Mouse (Mus musculus): ENCODE data around the gene Sypl. TPM values are rescaled to one million over a fixed set of nuclear protein-coding genes. Genes with fewer than 3 reads are reported as not detected.
"Not testable (repeated sequence)": the region's sequence is repeated elsewhere in the genome, so short reads cannot be mapped to it uniquely, and the experiment has no call there.

Sypl gene
- polyA plus RNA-seq, 1 experiment from 2014 or later = 79.6 TPM

- Histone ChIP-seq H3K4me2 (replicated peaks) (no peak overlapping the region; the same call in 1 of the 2 replicates), H3K4me1 (no peaks in the 10 kb centered on the region; the same call in 1 of the 2 replicates), H3K27me3 (no peaks in the 10 kb centered on the region), H3K9me3 (peaks cover 4% of the 10 kb centered on the region; the same call in 1 of the 2 replicates), H3K36me3 (no peaks in the 10 kb centered on the region), H3K9ac (no peak overlapping the region), H3K4me3 (no peak overlapping the region), H3K27ac (no peak overlapping the region)
- WGBS = 56% methylated on average over 12 of the region's 12 CpGs
- peak; percentile 79 for ATAC-seq (ENCODE audit: low FRiP score, low read depth)
Measured at GRCm38 (mm10) chr12:32989731-32990130, 36.0 kb downstream of the Sypl start.

- Histone ChIP-seq H3K9ac (no peak overlapping the region), H3K27ac (no peak overlapping the region), H3K4me1 (peaks cover 5% of the 10 kb centered on the region; the same call in 1 of the 2 replicates), H3K4me2 (replicated peaks) (no peak overlapping the region), H3K36me3 (no peaks in the 10 kb centered on the region), H3K27me3 (no peaks in the 10 kb centered on the region), H3K9me3 (no peaks in the 10 kb centered on the region), H3K4me3 (no peak overlapping the region)
- WGBS = 68% methylated on average over 5 of the region's 5 CpGs
- no peak for ATAC-seq (ENCODE audit: low FRiP score, low read depth)
Measured at GRCm38 (mm10) chr12:32994081-32994480, 40.4 kb downstream of the Sypl start.

GRCm38 (mm10) chr12:32995081-32995834, 41.6 kb downstream of the Sypl start:
- no peaks in the 10 kb centered on the region for H3K9me3 ChIP-seq
- no peak overlapping the region for H3K4me3 ChIP-seq
- H3K27me3 ChIP-seq = no peaks in the 10 kb centered on the region
- H3K27ac ChIP-seq = no peak overlapping the region
- H3K4me1 ChIP-seq = 0 out of 2 replicates have a peak, but pooled peaks cover 5% of the 10 kb centered on the region
- no peaks in the 10 kb centered on the region for H3K36me3 ChIP-seq
- no peak for ATAC-seq (ENCODE audit: low FRiP score, low read depth)
- H3K4me2 ChIP-seq (replicated peaks) = no peak overlapping the region
- WGBS = 73% methylated on average over 4 of the region's 4 CpGs
- no peak overlapping the region for H3K9ac ChIP-seq

- H3K27me3 ChIP-seq = no peaks in the 10 kb centered on the region
- ATAC-seq (ENCODE audit: low FRiP score, low read depth) = no peak
Measured at GRCm38 (mm10) chr12:32998766-32999165, 45.1 kb downstream of the Sypl start.

GRCm38 (mm10) chr12:32999778-33000177, 46.1 kb downstream of the Sypl start:
- H3K4me1 ChIP-seq; H3K9ac ChIP-seq; H3K36me3 ChIP-seq; H3K27me3 ChIP-seq; H3K9me3 ChIP-seq; ATAC-seq (ENCODE audit: low FRiP score, low read depth); H3K4me3 ChIP-seq; H3K4me2 ChIP-seq (replicated peaks); H3K27ac ChIP-seq: not testable (repeated sequence)
- WGBS = 17% methylated on average over 3 of the region's 3 CpGs

More at GRCm38 (mm10) chr12:32998766-32999165, 45.1 kb downstream of the Sypl start:
- H3K27ac ChIP-seq = no peak overlapping the region
- H3K4me3 ChIP-seq = no peak overlapping the region
- H3K9ac ChIP-seq = no peak overlapping the region
- H3K36me3 ChIP-seq = no peaks in the 10 kb centered on the region
- H3K4me1 ChIP-seq = 0 out of 2 replicates have a peak, but pooled peaks cover 5% of the 10 kb centered on the region
- H3K9me3 ChIP-seq = no peaks in the 10 kb centered on the region
- H3K4me2 ChIP-seq (replicated peaks) = no peak overlapping the region
- 62% methylated on average over 4 of the region's 5 CpGs for WGBS

- no peak overlapping the region for H3K4me2 ChIP-seq (replicated peaks)
- H3K4me1 ChIP-seq = no peaks in the 10 kb centered on the region
- H3K4me3 ChIP-seq = no peak overlapping the region
- 74% methylated on average over 4 of the region's 4 CpGs for WGBS
- no peaks in the 10 kb centered on the region for H3K27me3 ChIP-seq
- H3K9me3 ChIP-seq = no peaks in the 10 kb centered on the region
- no peaks in the 10 kb centered on the region for H3K36me3 ChIP-seq
- H3K9ac ChIP-seq = no peak overlapping the region
- no peak for ATAC-seq (ENCODE audit: low FRiP score, low read depth)
- H3K27ac ChIP-seq = no peak overlapping the region
Measured at GRCm38 (mm10) chr12:33000402-33000801, 46.7 kb downstream of the Sypl start.

- peak; percentile 64 for ATAC-seq (ENCODE audit: low FRiP score, low read depth)
- Histone ChIP-seq H3K4me3 (no peak overlapping the region), H3K9ac (no peak overlapping the region), H3K9me3 (no peaks in the 10 kb centered on the region), H3K27ac (no peak overlapping the region), H3K4me2 (replicated peaks) (no peak overlapping the region), H3K36me3 (no peaks in the 10 kb centered on the region), H3K4me1 (peaks cover 5% of the 10 kb centered on the region), H3K27me3 (no peaks in the 10 kb centered on the region)
- 74% methylated on average over 8 of the region's 8 CpGs for WGBS
Measured at GRCm38 (mm10) chr12:33003339-33003965, 49.8 kb downstream of the Sypl start.

- Histone ChIP-seq H3K36me3 (no peaks in the 10 kb centered on the region), H3K9me3 (no peaks in the 10 kb centered on the region), H3K4me3 (no peak overlapping the region), H3K27me3 (no peaks in the 10 kb centered on the region), H3K4me2 (replicated peaks) (no peak overlapping the region), H3K27ac (no peak overlapping the region), H3K4me1 (peaks cover 16% of the 10 kb centered on the region), H3K9ac (no peak overlapping the region)
- WGBS = 84% methylated on average over 5 of the region's 5 CpGs
- no peak for ATAC-seq (ENCODE audit: low FRiP score, low read depth)
Measured at GRCm38 (mm10) chr12:33005858-33006257, 52.2 kb downstream of the Sypl start.

DNA sequence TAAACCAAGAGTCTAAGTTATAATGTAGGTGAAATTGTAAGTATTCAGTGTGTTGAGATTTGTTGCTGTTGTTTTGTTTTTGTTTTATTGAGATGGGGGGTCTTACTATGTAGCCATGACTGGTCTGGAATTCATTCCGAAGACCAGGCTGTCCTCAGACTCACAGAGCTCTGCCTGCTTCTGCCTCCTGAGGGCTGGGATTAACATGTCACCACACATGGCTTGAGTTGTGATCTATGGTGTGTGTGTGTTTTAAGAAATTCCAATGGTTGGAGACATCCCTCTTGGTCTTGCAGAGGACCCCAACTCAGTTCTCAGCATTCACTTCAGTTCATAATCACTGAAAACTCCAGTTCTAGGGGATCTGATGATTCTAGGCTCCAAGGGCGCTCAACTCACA, 53.5 kb downstream of the Sypl start:
- no peak overlapping the region for H3K9ac ChIP-seq
- ATAC-seq (ENCODE audit: low FRiP score, low read depth) = no peak
- H3K27me3 ChIP-seq = no peaks in the 10 kb centered on the region
- H3K9me3 ChIP-seq = no peaks in the 10 kb centered on the region
- no peak overlapping the region for H3K4me2 ChIP-seq (replicated peaks)
- 91% methylated on average over 2 of the region's 2 CpGs for WGBS
- no peak overlapping the region for H3K4me3 ChIP-seq
- H3K27ac ChIP-seq = no peak overlapping the region
- no peaks in the 10 kb centered on the region for H3K36me3 ChIP-seq
- peaks cover 16% of the 10 kb centered on the region for H3K4me1 ChIP-seq

DNA sequence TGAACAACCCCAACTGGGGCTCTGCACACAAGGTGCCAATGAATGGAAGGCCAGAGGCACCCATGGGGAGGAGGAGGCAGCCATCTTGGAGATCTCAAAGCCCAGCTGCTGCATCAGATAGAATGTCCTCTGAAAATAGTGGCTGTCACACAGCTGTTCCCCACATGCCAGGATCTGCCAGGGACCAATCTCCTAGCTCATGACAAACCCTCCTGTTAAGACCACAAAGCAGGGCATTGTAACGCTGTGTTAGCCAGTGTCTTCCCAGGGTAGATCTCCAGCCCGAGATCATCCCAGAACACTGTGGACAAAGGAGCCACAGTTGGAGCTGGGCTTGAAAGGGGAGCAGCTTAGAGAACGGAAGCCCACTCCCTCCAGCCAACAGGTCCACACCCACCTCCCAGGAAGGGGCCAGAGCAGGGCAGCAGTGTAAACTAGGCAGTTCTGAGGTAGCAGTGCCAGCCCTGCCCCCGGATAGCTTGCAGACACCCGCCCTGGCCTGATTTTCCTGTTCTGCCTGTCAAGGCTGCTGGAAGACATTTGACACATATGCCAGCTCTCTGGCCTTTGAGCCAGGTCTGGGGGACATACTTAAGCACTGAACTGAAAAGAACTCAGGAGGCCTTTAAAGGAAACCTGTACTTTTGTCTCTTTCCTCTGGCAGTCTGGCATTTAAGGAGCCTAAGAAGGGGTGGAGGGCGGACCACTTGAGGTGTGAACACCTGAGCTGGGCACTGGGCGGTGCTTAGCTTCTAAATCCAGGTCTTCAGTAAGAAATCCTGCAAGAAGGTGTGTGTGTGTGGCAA, 54.8 kb downstream of the Sypl start:
- ATAC-seq (ENCODE audit: low FRiP score, low read depth) = peak; percentile 50
- Histone ChIP-seq H3K27ac (peak overlapping the region; percentile 33; the same call in 1 of the 2 replicates), H3K4me1 (peaks cover 16% of the 10 kb centered on the region), H3K9me3 (no peaks in the 10 kb centered on the region), H3K27me3 (no peaks in the 10 kb centered on the region), H3K36me3 (no peaks in the 10 kb centered on the region), H3K4me2 (replicated peaks) (no peak overlapping the region), H3K4me3 (no peak overlapping the region), H3K9ac (no peak overlapping the region)
- 54% methylated on average over 7 of the region's 7 CpGs for WGBS

DNA sequence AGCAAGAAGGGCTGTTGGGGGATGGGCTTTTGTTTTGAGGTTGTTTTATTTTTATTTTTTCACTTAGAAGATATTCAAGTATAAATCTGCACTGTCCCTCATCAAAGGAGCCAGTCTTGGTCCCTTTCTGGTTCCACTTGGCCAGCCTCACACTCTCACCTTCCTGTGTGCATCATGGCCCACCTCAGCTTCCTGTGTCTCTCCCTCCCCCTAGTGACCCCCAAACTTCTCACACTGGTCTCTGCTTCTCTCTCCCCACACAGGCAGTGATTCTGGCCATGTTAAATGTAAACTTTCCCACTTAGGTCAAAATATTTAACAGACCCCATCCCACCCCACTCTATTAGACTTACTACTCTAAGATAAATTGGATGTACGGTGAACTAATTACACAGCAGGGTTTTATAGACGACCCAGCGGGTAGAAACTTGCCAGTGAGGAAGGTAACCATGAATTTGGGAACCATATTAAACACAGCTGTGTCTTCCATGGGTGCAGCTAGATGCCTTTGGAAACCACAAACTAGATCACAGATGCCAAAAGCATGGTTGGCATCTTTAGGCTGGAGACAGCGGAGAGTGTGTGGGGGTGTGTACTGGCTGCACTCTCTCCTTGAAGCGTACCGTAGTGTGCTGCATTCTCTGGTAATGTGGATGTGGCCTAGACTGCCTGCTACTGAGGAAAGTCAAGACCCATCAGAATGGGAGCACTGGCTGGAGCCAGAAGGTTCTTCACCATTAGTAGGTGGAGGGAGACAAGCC, 55.7 kb downstream of the Sypl start:
- Histone ChIP-seq H3K27me3 (no peaks in the 10 kb centered on the region), H3K36me3 (no peaks in the 10 kb centered on the region), H3K4me1 (peaks cover 16% of the 10 kb centered on the region), H3K9me3 (no peaks in the 10 kb centered on the region), H3K27ac (peak overlapping the region; percentile 33; the same call in 1 of the 2 replicates), H3K4me3 (no peak overlapping the region), H3K9ac (no peak overlapping the region), H3K4me2 (replicated peaks) (no peak overlapping the region)
- ATAC-seq (ENCODE audit: low FRiP score, low read depth) = no peak
- 62% methylated on average over 6 of the region's 6 CpGs for WGBS

Measured in limb, embryonic 13.5 days (tissue).